Mouse (Mus musculus): ENCODE data around the gene Gpsm1.

DNA sequence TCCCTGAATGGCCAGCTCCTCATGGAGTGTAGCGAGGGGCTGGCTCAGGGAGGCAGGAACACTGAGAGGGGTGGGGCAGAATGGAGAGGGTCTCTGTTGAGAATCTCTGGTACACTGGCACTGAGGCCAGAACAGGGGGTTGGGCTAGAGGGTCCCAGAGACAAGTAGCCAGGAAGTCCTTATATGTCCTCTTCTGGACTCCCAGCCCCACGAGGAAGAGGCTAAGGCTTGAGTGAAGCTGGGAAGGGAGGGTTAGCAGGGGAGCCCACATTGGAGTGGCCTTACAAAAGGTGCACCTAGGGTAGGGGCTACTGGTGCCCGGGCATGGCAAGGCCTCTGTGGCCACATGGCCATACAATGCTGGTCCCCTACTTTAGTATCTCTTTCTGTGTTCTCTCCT is 2.1 kb downstream of the Gpsm1 start:
- TF ChIP-seq POLR2A (IDR thresholded peaks at IDR 0.05; ENCODE audit: insufficient read depth, low read depth, low read length) (no peak), CTCF (IDR thresholded peaks at IDR 0.05; ENCODE audit: insufficient read depth, low read depth, low read length) (no peak)
